Mouse (Mus musculus): ENCODE measurements around the gene Plscr1.

DNA sequence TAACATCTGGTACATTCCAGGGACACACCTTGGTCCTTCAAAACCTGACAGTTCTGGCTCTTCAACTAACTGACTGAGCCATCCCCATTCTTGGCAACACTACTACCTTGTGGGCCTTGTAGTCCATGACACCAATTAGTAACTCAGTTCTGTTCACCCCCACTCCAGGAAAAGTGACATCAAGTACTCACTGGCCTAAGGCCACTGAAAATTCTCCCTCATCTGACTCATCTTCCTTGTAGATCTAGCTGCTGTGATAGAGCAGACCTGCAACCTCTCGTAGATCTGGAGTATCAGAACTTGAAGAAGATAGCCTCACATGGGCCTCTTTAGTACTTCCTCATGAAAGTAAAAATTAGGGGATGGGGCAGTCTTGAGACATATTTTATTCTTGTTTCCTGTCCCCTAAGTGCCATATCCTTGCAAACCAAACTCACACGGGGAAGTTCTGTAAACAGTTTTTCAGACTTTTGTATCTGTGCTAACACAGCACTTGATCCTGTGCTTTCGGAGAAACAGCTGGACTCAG is 23.4 kb upstream of the Plscr1 start:
- TF ChIP-seq CTCF (IDR thresholded peaks at IDR 0.05 in 2 of 3, conservative IDR thresholded peaks at IDR 0.05 in 1 of 3; ENCODE audit: control insufficient read depth in 1 of 3, insufficient read depth in 1 of 3, low read depth in 2 of 3, low read length in 3 of 3, poor library complexity in 1 of 3, severe bottlenecking in 1 of 3) (no peak), TAL1 (IDR thresholded peaks at IDR 0.05; ENCODE audit: low read length) (no peak), ZC3H11A (IDR thresholded peaks at IDR 0.05; ENCODE audit: low read depth, low read length) (no peak), MAX (IDR thresholded peaks at IDR 0.05; ENCODE audit: low read length) (0 out of 2 replicates have a peak, but pooled peaks have one; percentile 6)

Data from MEL (cell line).